Mouse (Mus musculus): ENCODE measurements around the gene Zfp710. TPM values are rescaled to one million over a fixed set of nuclear protein-coding genes. Genes with fewer than 3 reads are reported as not detected.

Zfp710 gene
- polyA plus RNA-seq, 1 experiment: 5.3 TPM

DNA sequence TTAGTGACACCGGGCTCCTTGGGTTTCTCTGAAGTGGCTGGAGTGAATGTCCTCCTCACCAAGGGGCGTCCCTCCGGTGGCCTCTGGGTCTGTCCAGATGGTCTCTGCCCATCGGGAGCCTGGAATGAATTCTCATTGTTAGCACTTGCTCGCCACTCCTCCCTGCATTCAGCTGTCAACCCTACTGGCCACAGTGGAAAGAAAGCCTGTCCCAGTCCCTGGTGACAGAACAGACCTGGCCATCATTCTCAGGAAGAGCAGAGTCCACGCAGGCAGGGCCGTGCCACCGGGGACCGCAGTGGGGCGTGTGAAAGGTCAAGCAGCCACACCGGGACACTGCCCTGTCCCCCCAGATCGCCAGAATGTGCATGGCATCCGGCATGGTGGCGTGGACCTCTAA is 33.2 kb downstream of the Zfp710 start:
- H3ac ChIP-seq (ENCODE audit: control insufficient read depth, insufficient read length): no peak overlapping the region
- no peak overlapping the region for H3K4me3 ChIP-seq
- no peaks in the 10 kb centered on the region for H3K79me2 ChIP-seq (ENCODE audit: control insufficient read depth, insufficient read depth)
- H3K4me2 ChIP-seq (ENCODE audit: low read depth): no peak overlapping the region
- H3K36me3 ChIP-seq (ENCODE audit: control insufficient read depth, insufficient read depth): no peaks in the 10 kb centered on the region
- no peaks in the 10 kb centered on the region for H3K27me3 ChIP-seq (ENCODE audit: control insufficient read depth, insufficient read depth, insufficient read length)
- no peak for TF ChIP-seq TCF12 (IDR thresholded peaks at IDR 0.05; ENCODE audit: insufficient read depth, poor library complexity, severe bottlenecking)
- TF ChIP-seq SRF (IDR thresholded peaks at IDR 0.05; ENCODE audit: control insufficient read depth, insufficient read length, low read depth): no peak
- no peak for TF ChIP-seq MAX (IDR thresholded peaks at IDR 0.05; ENCODE audit: low read depth)
- TF ChIP-seq POLR2AphosphoS2 (IDR thresholded peaks at IDR 0.05; ENCODE audit: insufficient read length, low read depth): no peak
- no peak for TF ChIP-seq POLR2A (IDR thresholded peaks at IDR 0.05; ENCODE audit: insufficient read length, low read depth)
- TF ChIP-seq TCF3 (IDR thresholded peaks at IDR 0.05; ENCODE audit: insufficient read length, low read depth): no peak
- no peak for TF ChIP-seq USF1 (IDR thresholded peaks at IDR 0.05; ENCODE audit: low read depth)
- no peak for TF ChIP-seq E2F4 (IDR thresholded peaks at IDR 0.05; ENCODE audit: insufficient read depth)
- no peak for TF ChIP-seq CEBPB (IDR thresholded peaks at IDR 0.05; ENCODE audit: insufficient read depth, poor library complexity, severe bottlenecking)
- TF ChIP-seq REST (IDR thresholded peaks at IDR 0.05; ENCODE audit: insufficient read depth, insufficient read length): no peak
- no peak for TF ChIP-seq MYOG (IDR thresholded peaks at IDR 0.05; ENCODE audit: control insufficient read depth in 1 of 3, insufficient read depth in 1 of 3, insufficient read length in 2 of 3, low read depth in 2 of 3)
- TF ChIP-seq MYOD1 (IDR thresholded peaks at IDR 0.05; ENCODE audit: control insufficient read depth in 1 of 3, insufficient read length in 2 of 3, low read depth in 2 of 3): no peak

DNA sequence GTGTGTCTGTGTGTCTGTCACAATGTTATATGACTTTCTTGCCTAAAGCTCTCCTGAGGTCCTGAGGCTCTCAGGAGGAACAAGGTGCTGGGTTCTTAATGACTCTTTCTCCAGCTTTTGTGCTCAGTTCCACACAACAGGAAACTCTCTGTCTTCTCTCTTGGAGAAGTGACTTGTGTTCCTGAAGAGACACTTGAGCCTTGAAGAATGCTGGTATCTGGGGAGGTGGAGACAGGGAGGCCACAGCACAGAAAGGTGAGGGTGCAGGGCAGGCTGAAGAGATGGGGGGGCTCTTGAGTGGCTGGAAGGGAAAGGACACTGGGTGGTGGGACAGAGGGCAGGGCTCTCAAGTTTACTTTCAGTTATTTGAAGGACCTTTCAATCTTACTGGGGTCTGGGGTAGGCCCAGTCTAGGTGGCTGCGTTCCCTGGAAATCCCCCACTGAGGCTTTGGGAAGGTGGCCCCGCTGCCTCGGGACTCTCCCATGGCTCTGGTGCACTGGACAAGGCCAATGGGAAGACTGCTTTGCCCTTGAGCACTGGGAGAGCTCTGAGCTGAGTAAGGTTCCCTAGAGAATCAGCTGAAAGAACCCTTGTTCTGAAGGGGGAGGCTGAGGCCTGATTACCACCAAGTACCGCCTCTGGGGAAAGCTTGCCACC is 33.9 kb downstream of the Zfp710 start:
- Histone ChIP-seq H3ac (ENCODE audit: control insufficient read depth, insufficient read length) (no peak overlapping the region), H3K36me3 (ENCODE audit: control insufficient read depth, insufficient read depth) (no peaks in the 10 kb centered on the region), H3K27me3 (ENCODE audit: control insufficient read depth, insufficient read depth, insufficient read length) (no peaks in the 10 kb centered on the region), H3K4me3 (no peak overlapping the region), H3K79me2 (ENCODE audit: control insufficient read depth, insufficient read depth) (no peaks in the 10 kb centered on the region), H3K4me2 (ENCODE audit: low read depth) (no peak overlapping the region)
- TF ChIP-seq TCF12 (IDR thresholded peaks at IDR 0.05; ENCODE audit: insufficient read depth, poor library complexity, severe bottlenecking) (no peak), REST (IDR thresholded peaks at IDR 0.05; ENCODE audit: insufficient read depth, insufficient read length) (no peak), CEBPB (IDR thresholded peaks at IDR 0.05; ENCODE audit: insufficient read depth, poor library complexity, severe bottlenecking) (no peak), POLR2AphosphoS2 (IDR thresholded peaks at IDR 0.05; ENCODE audit: insufficient read length, low read depth) (no peak), MYOD1 (IDR thresholded peaks at IDR 0.05; ENCODE audit: control insufficient read depth in 1 of 3, insufficient read length in 2 of 3, low read depth in 2 of 3) (no peak), TCF3 (IDR thresholded peaks at IDR 0.05; ENCODE audit: insufficient read length, low read depth) (no peak), E2F4 (IDR thresholded peaks at IDR 0.05; ENCODE audit: insufficient read depth) (no peak), SRF (IDR thresholded peaks at IDR 0.05; ENCODE audit: control insufficient read depth, insufficient read length, low read depth) (no peak), MYOG (IDR thresholded peaks at IDR 0.05; ENCODE audit: control insufficient read depth in 1 of 3, insufficient read depth in 1 of 3, insufficient read length in 2 of 3, low read depth in 2 of 3) (no peak), POLR2A (IDR thresholded peaks at IDR 0.05; ENCODE audit: insufficient read length, low read depth) (no peak), USF1 (IDR thresholded peaks at IDR 0.05; ENCODE audit: low read depth) (no peak), MAX (IDR thresholded peaks at IDR 0.05; ENCODE audit: low read depth) (no peak)

DNA sequence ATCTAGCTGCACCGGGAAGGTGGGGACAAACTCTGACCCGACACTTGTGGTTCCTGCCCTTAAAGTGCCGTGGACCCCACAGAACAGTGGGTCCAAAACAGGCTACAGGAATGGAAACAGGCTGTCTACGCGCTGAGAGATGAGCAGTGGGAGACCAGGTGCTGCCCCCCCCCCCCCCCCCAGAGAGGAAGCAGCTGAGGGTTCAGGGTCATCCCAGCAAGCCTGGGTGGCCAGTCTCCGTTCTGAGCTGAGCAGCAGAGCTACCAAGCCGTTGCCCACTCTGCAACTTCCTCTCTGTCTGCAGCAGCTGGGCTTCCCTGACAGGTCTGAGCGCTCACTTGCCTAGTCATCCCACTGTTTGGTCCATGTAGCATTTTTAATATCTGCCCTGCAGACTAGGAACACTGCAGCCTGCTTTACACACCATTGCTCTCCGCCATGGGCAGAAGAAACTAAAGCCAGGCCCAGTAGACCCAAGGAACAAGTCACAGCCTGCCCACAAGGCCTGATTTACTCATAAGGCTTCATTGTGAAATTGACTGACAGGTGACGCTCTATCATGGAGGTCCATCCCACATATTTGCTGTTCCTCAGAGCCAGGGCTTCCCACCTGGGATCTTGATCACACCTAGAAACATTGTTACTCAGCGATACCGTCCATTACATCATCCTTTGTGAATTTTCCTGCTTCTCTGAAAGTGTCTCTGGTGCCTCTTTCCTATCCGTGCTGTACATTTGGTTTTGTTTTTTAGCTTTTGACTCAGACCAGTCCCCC is 34.6 kb downstream of the Zfp710 start:
- TF ChIP-seq POLR2AphosphoS2 (IDR thresholded peaks at IDR 0.05; ENCODE audit: insufficient read length, low read depth) (no peak), E2F4 (IDR thresholded peaks at IDR 0.05; ENCODE audit: insufficient read depth) (no peak), MYOD1 (IDR thresholded peaks at IDR 0.05; ENCODE audit: control insufficient read depth in 1 of 3, insufficient read length in 2 of 3, low read depth in 2 of 3) (no peak), USF1 (IDR thresholded peaks at IDR 0.05; ENCODE audit: low read depth) (no peak), CEBPB (IDR thresholded peaks at IDR 0.05; ENCODE audit: insufficient read depth, poor library complexity, severe bottlenecking) (no peak), POLR2A (IDR thresholded peaks at IDR 0.05; ENCODE audit: insufficient read length, low read depth) (no peak), MAX (IDR thresholded peaks at IDR 0.05; ENCODE audit: low read depth) (no peak), MYOG (IDR thresholded peaks at IDR 0.05; ENCODE audit: control insufficient read depth in 1 of 3, insufficient read depth in 1 of 3, insufficient read length in 2 of 3, low read depth in 2 of 3) (no peak), TCF3 (IDR thresholded peaks at IDR 0.05; ENCODE audit: insufficient read length, low read depth) (no peak), SRF (IDR thresholded peaks at IDR 0.05; ENCODE audit: control insufficient read depth, insufficient read length, low read depth) (no peak), REST (IDR thresholded peaks at IDR 0.05; ENCODE audit: insufficient read depth, insufficient read length) (no peak), TCF12 (IDR thresholded peaks at IDR 0.05; ENCODE audit: insufficient read depth, poor library complexity, severe bottlenecking) (no peak)
- H3K27me3 ChIP-seq (ENCODE audit: control insufficient read depth, insufficient read depth, insufficient read length): no peaks in the 10 kb centered on the region
- H3K79me2 ChIP-seq (ENCODE audit: control insufficient read depth, insufficient read depth): no peaks in the 10 kb centered on the region
- H3ac ChIP-seq (ENCODE audit: control insufficient read depth, insufficient read length): no peak overlapping the region
- no peak overlapping the region for H3K4me2 ChIP-seq (ENCODE audit: low read depth)
- H3K36me3 ChIP-seq (ENCODE audit: control insufficient read depth, insufficient read depth): no peaks in the 10 kb centered on the region
- H3K4me3 ChIP-seq: no peak overlapping the region

DNA sequence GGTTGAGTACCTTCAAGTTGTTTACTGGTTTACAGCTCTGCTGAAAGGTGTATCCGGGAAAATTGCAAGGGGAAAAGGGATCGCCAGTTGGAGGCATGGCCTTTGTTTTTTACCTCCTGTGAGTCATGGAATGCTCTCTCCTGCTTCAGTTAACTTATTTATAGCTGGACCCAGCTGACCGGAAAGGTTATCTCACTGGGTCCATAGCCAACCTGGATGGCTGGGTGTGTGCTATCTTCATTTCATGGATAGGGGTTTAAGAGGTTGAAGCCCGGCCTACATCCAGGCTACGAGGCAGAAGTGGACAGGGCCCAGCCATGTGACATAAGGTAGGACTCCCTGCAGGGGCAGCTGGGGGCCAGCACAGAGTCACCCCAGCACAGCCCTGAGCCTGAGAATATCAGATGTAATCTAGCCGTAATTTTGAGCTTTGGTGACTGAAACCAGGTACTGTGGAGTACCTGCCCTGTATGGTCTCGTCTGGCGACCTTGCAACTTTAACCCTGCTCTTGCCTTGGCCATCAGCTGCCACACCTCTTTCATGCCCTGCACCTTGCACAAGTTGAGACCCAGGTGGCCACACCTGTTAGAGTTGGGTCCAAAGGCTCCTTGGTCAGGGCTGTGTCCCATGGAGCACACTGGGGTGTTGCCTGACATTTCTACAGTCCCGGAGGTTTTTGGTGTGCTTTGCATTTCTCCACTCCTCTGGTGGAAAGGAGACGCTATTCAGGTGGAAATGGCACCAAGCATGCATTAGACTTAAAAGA is 35.6 kb downstream of the Zfp710 start:
- Histone ChIP-seq H3K4me2 (ENCODE audit: low read depth) (no peak overlapping the region), H3K36me3 (ENCODE audit: control insufficient read depth, insufficient read depth) (no peaks in the 10 kb centered on the region)
- TF ChIP-seq MYOG (IDR thresholded peaks at IDR 0.05; ENCODE audit: control insufficient read depth in 1 of 3, insufficient read depth in 1 of 3, insufficient read length in 2 of 3, low read depth in 2 of 3): no peak
- TF ChIP-seq CEBPB (IDR thresholded peaks at IDR 0.05; ENCODE audit: insufficient read depth, poor library complexity, severe bottlenecking): no peak
- no peak for TF ChIP-seq SRF (IDR thresholded peaks at IDR 0.05; ENCODE audit: control insufficient read depth, insufficient read length, low read depth)
- TF ChIP-seq MAX (IDR thresholded peaks at IDR 0.05; ENCODE audit: low read depth): no peak
- no peak for TF ChIP-seq MYOD1 (IDR thresholded peaks at IDR 0.05; ENCODE audit: control insufficient read depth in 1 of 3, insufficient read length in 2 of 3, low read depth in 2 of 3)
- no peak for TF ChIP-seq TCF12 (IDR thresholded peaks at IDR 0.05; ENCODE audit: insufficient read depth, poor library complexity, severe bottlenecking)
- TF ChIP-seq E2F4 (IDR thresholded peaks at IDR 0.05; ENCODE audit: insufficient read depth): no peak
- no peak for TF ChIP-seq TCF3 (IDR thresholded peaks at IDR 0.05; ENCODE audit: insufficient read length, low read depth)
- TF ChIP-seq POLR2AphosphoS2 (IDR thresholded peaks at IDR 0.05; ENCODE audit: insufficient read length, low read depth): no peak

More for the DNA sequence above, 35.6 kb downstream of the Zfp710 start:
- no peaks in the 10 kb centered on the region for H3K27me3 ChIP-seq (ENCODE audit: control insufficient read depth, insufficient read depth, insufficient read length)
- no peak overlapping the region for H3K4me3 ChIP-seq
- H3ac ChIP-seq (ENCODE audit: control insufficient read depth, insufficient read length): no peak overlapping the region
- peaks cover 3% of the 10 kb centered on the region for H3K79me2 ChIP-seq (ENCODE audit: control insufficient read depth, insufficient read depth)

Data from myocyte (in vitro differentiated cells).